Mouse (Mus musculus) ES-Bruce4 (cell line): ENCODE measurements around the gene Hbs1l.
"Not testable (repeated sequence)": the region's sequence is repeated elsewhere in the genome, so short reads cannot be mapped to it uniquely, and the experiment has no call there.

Experiments
- CTCF ChIP-seq: IDR thresholded peaks from one replicate; pipeline ENCODE4 v1.8.1; 2011; ENCODE audit warnings: low read depth, low read length
- EP300 ChIP-seq: IDR thresholded peaks from 2 replicates; pipeline ENCODE4 v1.6.1; 2011; ENCODE audit warnings: low read depth, low read length; ENCODE audit not compliant: insufficient read depth
- POLR2A ChIP-seq: IDR thresholded peaks from one replicate; pipeline ENCODE4 v1.8.1; 2011; ENCODE audit warnings: low read length; ENCODE audit not compliant: insufficient read depth

DNA sequence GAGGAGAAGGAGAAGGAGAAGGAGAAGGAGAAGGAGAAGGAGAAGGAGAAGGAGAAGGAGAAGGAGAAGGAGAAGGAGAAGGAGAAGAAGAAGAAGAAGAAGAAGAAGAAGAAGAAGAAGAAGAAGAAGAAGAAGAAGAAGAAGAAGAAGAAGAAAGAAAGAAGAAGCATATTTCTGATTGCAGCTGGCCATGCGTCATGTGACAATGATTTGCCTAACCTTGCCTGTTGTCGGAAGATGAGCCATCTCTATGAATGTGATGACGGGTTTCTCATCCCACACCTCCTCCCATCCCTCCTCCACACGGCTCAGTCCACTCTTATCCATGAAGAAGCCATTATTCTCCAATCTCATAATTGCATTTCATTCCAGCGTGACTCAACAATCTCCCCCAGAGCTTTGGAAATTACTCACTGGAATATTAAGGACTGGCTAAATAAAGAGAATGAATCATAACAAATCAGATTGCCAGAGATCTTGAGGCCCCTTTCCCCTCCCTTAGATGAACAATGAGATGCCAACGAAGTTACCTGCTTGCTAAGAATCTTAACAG lies 103.2 kb downstream of the Hbs1l start:
- TF ChIP-seq POLR2A, CTCF, EP300: not testable (repeated sequence)
